Mouse (Mus musculus): Measurements from ENCODE around the gene Caskin1.
"Not testable (repeated sequence)": the region's sequence is repeated elsewhere in the genome, so short reads cannot be mapped to it uniquely, and the experiment has no call there.

Gene Caskin1

DNA sequence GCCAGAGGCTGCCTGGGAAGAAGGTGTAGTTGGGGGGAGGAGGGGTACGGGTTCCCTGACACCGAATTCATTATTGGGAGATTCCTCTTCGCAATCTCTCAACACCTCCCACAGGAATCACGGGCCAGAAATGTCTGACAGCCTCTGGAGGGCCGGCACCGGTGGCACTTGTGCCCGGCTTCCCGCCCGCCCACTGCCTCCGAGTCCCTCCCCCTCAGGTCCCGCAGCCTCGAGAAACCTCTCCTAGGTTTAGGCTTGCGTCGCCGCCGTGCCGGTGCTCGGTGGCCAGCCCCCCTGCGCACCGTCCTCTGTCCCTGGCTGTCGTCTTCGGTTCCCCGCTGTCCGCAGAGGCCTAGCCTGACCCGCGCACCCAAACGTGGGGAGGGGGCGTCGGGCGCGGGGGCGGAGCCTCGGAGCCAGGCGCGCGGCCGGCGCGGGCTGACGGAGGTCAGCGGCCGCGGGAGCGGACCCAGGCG lies at the start of gene Caskin1:
Gene Caskin1 (plus strand): TSS at position 416 of the 476 bp plus-strand sequence.
- no peak for DNase-seq (ENCODE audit: extremely low spot score, low read depth, low spot score)

GRCm38 (mm10) chr17:24440377-24440776 lies 48.0 kb upstream of the Caskin1 start:
- no peak for DNase-seq (ENCODE audit: extremely low spot score, low read depth, low spot score)

DNA sequence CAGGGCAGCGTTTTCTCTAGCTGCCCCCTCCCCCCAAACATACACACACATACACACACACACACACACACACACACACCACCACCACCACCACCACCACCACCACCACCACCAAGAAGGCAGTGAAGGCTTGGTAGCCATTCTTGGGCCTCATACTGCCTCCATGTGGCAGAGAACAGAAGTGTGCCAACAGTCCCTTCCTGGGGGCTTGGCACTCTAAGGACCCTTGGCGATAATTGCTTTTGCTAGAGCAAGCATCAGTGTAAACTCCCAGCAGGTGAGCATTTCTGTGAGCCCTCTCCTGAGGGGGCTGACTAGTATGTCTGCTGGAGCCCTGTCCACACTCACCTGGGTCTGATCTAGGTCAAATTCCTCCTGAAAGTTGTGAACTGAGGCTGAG lies 47.3 kb upstream of the Caskin1 start:
- no peak for DNase-seq (ENCODE audit: extremely low spot score, low read depth, low spot score)

DNA sequence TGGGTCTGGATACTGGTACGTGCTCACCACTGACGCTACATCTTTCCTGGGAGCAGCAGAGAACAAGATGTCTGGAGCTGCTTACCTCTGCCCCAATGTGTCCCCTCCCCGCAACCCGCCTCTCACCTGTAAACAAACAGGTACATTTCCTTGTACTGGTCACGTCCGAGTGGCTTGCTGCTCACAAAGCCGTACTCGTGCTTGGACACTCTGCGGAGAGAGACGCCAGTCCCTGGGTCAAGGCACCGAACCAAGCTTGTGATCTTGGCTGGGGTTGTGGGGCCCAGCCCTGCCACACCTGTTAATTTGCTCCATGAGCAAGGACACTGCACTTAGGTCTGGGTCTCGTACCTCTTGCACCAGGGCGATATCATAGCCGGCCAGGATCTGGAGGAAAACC lies 46.3 kb upstream of the Caskin1 start:
- DNase-seq (ENCODE audit: extremely low spot score, low read depth, low spot score) = no peak

DNA sequence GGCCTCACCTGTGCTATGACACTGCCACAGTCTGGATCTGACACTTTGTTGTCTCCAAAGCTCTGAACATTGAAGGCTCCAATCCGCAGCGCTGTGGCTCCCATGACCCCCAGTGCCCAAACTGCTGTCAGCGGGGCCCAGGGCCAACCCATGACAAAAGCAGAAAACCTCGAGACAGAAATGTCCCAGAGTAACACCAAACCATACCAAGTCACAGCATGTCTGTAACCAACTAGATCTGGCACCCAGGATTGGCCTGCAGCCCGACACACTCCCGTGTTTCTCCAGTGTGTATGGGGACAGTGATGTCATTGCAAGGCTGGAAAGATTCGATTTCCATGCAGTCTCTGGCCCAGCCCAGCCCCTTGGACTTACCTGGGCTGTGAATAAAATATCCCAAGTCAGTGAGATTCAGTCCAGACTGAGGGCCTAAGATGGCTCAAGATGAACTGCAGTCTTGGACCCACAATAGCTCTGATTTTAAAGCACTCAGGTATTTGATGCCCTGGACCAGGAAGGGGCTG lies 45.7 kb upstream of the Caskin1 start, which contains the start of gene Dnase1l2:
Gene Dnase1l2 (minus strand): TSS at position 474 of the 524 bp plus-strand sequence.
- no peak for DNase-seq (ENCODE audit: extremely low spot score, low read depth, low spot score)

DNA sequence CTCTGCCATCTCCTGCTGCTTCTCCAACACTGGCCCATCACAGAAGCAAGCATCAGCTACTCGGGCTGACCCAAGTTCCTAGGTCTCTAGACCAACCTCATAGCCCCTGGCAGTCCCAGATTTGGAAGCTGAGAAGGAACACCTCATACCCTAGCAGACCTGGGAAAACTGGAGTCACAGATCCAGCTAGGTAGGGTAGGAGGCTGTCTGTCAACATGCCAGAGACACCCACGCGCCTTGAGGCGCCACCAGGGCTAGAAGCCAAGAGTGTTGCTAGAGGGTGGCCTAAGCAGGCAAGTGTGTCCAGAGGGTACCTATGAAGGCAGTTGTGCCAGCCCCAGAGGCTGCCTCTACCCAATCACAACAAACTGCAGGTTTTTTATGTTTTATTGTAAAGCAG lies 45.0 kb upstream of the Caskin1 start:
- DNase-seq (ENCODE audit: extremely low spot score, low read depth, low spot score) = no peak

GRCm38 (mm10) chr17:24446590-24446989 lies 41.8 kb upstream of the Caskin1 start:
- DNase-seq (ENCODE audit: extremely low spot score, low read depth, low spot score) = no peak

- DNase-seq (ENCODE audit: extremely low spot score, low read depth, low spot score) = no peak
Observed at GRCm38 (mm10) chr17:24449507-24449906, 38.9 kb upstream of the Caskin1 start.

DNA sequence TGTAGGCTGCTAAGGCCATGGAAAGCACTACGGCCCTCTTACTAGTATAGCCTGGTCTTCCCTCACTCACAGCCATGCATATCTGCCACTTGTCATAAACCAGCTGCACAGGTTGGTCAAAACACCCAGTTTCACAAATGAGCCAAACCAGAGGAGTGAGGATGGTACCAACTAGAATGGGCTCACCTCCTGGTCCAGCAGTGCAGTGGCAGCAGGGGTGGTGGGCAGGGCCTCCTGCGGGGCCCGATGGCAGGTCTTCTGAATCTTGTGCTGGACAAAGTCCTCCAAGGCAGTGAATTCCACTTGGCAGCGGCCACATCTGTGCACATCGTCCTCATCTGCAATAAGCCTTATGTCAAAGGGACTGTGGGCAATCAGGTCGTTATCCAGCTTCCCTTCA lies 37.2 kb upstream of the Caskin1 start:
- no peak for DNase-seq (ENCODE audit: extremely low spot score, low read depth, low spot score)

DNA sequence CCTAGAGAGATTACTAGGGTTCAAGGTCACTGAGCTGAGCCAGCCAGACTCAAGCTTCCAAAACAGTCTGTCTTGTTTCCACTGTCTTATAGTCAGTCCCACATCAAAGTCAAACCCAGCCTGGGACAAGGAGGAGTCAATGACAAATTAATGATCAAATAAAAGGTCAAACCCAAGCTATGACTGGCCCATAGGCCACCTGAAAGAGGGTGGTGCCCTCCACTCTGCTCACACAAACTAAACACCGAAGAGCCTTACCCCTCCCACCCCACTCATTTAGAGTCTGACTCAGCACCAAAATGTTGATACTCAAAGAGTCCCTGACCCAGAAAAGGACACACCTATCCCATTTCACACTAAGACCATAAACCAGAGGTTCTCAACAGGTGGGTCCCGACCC lies 35.0 kb upstream of the Caskin1 start:
- DNase-seq (ENCODE audit: extremely low spot score, low read depth, low spot score) = no peak

- DNase-seq (ENCODE audit: extremely low spot score, low read depth, low spot score) = no peak
Observed at GRCm38 (mm10) chr17:24454218-24454755, 34.1 kb upstream of the Caskin1 start.

GRCm38 (mm10) chr17:24454756-24455522 lies 33.5 kb upstream of the Caskin1 start:
- peak; percentile 95 for DNase-seq (ENCODE audit: extremely low spot score, low read depth, low spot score)

- not testable (repeated sequence) for DNase-seq (ENCODE audit: extremely low spot score, low read depth, low spot score)
Observed at GRCm38 (mm10) chr17:24455523-24456206, 32.7 kb upstream of the Caskin1 start.

DNA sequence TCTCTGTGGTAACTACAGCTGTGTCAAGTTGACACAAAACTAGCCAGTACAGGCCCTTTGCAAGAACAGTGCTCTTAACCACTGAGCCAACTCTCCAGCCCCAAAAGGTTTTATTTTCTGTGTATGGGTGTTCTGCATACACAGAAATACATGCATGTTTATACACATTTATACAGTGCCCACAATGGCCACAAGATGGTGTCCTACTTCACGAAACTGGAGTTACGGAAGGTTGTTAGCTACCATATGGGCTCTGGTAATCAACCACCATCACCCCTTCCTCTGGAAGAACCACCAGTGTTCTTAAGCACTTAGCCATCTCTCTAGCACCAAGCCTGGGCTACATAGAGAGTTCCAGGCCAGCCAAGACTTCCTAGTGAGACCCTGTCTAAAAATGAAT lies 26.8 kb upstream of the Caskin1 start:
- peak; percentile 28 for DNase-seq (ENCODE audit: extremely low spot score, low read depth, low spot score)

GRCm38 (mm10) chr17:24462932-24463331 lies 25.5 kb upstream of the Caskin1 start:
- no peak for DNase-seq (ENCODE audit: extremely low spot score, low read depth, low spot score)

DNA sequence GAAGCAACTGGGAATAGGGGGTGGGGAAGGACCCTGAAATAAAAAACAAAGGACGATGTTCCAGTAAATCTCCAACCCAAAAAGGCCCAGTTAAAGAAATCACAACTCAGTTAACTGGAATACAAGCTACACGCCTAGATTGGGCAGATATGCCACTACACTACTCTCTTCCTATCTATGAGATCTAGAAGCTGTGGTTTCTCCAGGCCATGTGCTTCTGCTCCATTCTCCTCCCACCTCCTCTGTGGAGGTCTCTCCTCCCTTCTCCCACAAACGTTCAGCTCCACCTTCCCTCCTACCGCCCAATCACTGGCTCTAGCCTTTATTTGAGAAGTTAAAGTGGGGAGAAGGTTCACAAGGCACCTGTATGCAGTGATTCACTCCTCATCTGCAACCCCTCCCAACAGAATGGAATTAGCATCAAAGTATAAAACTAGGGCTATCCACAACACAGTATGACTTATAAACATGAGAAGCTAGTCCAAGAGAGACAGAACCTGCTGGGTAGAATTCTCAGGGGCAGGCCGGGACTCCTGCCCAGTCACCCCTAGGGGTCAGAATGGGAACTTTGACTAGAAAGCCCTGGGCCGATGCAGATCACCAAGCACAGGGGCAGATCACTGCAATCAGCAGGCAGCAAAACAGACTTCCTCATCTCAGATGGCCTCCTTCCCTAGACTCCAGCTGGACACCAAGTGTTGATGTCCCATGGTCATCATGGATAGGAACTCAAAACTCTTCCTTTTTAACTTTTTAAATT lies 24.8 kb upstream of the Caskin1 start:
- DNase-seq (ENCODE audit: extremely low spot score, low read depth, low spot score) = no peak

DNA sequence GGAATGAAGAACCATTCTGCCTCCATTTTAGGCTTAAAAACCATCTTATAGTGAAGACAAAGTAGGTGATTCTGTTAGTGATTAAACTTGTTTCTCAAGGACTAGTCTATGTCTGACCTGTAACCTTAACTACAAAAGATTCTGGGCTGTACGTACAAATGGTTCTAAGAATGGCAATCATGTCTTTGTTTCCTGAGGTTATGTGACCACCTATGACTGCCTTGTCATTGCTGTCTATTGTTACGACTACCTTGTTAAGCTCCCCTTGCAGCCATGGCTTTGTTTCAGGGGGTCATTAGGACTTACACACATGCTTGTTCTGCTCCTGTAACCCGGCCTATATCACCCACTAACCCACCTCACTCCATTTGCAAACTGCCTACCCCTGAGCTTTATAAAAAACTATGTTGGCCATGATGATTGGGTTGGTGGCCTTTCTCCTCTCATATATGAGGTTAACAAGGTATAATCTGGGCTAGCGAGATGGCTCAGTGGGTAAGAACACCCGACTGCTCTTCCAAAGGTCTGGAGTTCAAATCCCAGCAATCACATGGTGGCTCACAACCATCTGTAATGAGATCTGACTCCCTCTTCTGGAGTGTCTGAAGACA lies 19.7 kb upstream of the Caskin1 start:
- DNase-seq (ENCODE audit: extremely low spot score, low read depth, low spot score) = no peak

GRCm38 (mm10) chr17:24469336-24469909 lies 19.0 kb upstream of the Caskin1 start:
- DNase-seq (ENCODE audit: extremely low spot score, low read depth, low spot score) = no peak

GRCm38 (mm10) chr17:24469910-24470602 lies 18.3 kb upstream of the Caskin1 start, which contains the start of the genes E4f1 and Pgp:
TSS of gene E4f1 (minus strand) at chr17:24470313.
TSS of gene Pgp (plus strand) at chr17:24470392.
- DNase-seq (ENCODE audit: extremely low spot score, low read depth, low spot score) = peak; percentile 88
